Mouse (Mus musculus) cerebellum, adult 2 months (tissue): ENCODE data around the gene Zfyve9. TPM values are rescaled to one million over a fixed set of nuclear protein-coding genes. Genes with fewer than 3 reads are reported as not detected.

Source experiments
- DNase-seq, 2 experiments: peaks; one replicate each; pipeline ENCODE4 v3.0.0; 2021
- H3K27ac ChIP-seq: fragments of 200-500 bp; 2 replicates; pipeline ENCODE4 v1.5.1; 2012; ENCODE audit warnings: low read length, control low read depth, inconsistent platforms; ENCODE audit not compliant: insufficient read depth
- H3K27me3 ChIP-seq: fragments of 200-500 bp; 2 replicates; pipeline ENCODE4 v1.6.1; 2012; ENCODE audit warnings: inconsistent platforms, mild to moderate bottlenecking, low read length, moderate library complexity; ENCODE audit not compliant: control insufficient read depth, insufficient read depth
- H3K4me1 ChIP-seq: fragments of 200-500 bp; 2 replicates; pipeline ENCODE4 v1.6.1; 2011; ENCODE audit warnings: low read length; ENCODE audit not compliant: control insufficient read depth, insufficient read depth
- H3K4me3 ChIP-seq: fragments of 200-500 bp; replicated peaks from 2 replicates; pipeline ENCODE3; 2011; ENCODE audit warnings: mild to moderate bottlenecking, low read depth, low read length, control low read depth; ENCODE audit not compliant: insufficient read depth
- CTCF ChIP-seq: fragments of 200-500 bp; IDR thresholded peaks from 2 replicates; pipeline ENCODE4 v1.5.1; 2011; ENCODE audit warnings: low read depth, mild to moderate bottlenecking, control low read depth, low read length, moderate library complexity, borderline replicate concordance; ENCODE audit not compliant: insufficient read depth
- POLR2A ChIP-seq: fragments of 200-500 bp; IDR thresholded peaks from 2 replicates; pipeline ENCODE4 v1.6.1; 2011; ENCODE audit warnings: low read length, control low read depth, borderline replicate concordance; ENCODE audit not compliant: insufficient read depth
- WGBS: fragments of 180-500 bp; shearing (Covaris S2); methylation state at CpG from one replicate; pipeline ENCODE4 v1.1.7; 2018; 5-methylcytosine and 5-hydroxymethylcytosine counted together
- polyA plus RNA-seq: library from polyadenylated mRNA; depleted of rRNA; stranded (reverse); fragments of >200 nt; gene quantifications from 2 replicates; pipeline ENCODE4 v1.2.3, GENCODE M21; 2012

Gene Zfyve9
- polyA plus RNA-seq, 1 experiment = 41.2 TPM

DNA sequence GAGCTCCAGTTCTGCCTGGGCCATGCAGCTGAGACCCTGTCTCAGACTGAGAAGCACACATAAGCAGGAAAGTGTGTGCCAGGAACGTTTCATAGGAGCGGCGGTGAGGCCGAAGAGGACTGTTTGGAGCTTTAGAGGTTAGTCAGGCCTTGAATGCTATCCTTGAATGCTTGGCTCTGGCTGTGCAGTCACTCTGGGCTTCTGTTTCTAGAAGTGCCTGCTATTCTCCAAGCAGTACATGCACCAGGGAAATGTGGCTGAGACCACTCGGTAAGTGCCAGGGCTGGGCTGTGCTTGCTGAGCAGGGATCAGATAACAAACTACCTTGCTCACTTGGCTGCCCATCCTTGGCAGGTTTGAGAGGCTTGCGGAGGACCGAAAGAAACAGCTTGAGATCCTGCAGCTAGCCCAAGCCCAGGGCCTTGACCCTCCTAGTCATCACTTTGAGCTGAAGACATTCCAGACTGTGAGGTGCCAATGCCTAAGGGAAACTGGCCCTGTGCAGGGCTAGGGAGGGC, 151.2 kb downstream of the Zfyve9 start:
- no peak for TF ChIP-seq CTCF
- no peak for TF ChIP-seq POLR2A
- H3K4me1 ChIP-seq = no peaks in the 10 kb centered on the region; the same call in 1 of the 2 replicates
- H3K27ac ChIP-seq = no peak overlapping the region
- 70% methylated on average over 7 of the region's 7 CpGs for WGBS
- no peaks in the 10 kb centered on the region for H3K27me3 ChIP-seq
- DNase-seq = no peak
- no peak overlapping the region for H3K4me3 ChIP-seq

DNA sequence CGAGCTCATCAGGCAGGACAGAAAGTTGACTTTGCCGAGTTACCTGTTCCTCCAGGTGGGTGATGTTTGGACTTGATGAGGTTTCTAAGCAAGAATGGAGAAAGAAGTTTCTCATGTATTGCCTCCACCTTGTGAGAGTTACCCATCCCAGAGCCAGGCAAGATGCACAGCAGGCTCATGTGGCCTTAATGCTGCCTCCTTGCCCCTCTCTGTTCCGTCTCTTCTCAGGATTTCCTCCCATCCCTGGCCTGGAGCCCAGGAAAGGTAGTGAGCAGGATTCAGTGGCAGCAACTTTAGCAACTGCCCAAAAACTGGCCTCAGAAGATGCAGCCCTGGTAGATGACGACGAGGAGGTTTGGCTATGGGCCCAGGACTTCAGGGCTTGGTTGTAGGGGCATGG, 153.5 kb downstream of the Zfyve9 start:
- Histone ChIP-seq H3K4me1 (no peaks in the 10 kb centered on the region; the same call in 1 of the 2 replicates), H3K27ac (no peak overlapping the region), H3K4me3 (no peak overlapping the region), H3K27me3 (no peaks in the 10 kb centered on the region)
- WGBS = 56% methylated on average over 5 of the region's 5 CpGs
- DNase-seq = no peak
- TF ChIP-seq POLR2A = no peak
- no peak for TF ChIP-seq CTCF

DNA sequence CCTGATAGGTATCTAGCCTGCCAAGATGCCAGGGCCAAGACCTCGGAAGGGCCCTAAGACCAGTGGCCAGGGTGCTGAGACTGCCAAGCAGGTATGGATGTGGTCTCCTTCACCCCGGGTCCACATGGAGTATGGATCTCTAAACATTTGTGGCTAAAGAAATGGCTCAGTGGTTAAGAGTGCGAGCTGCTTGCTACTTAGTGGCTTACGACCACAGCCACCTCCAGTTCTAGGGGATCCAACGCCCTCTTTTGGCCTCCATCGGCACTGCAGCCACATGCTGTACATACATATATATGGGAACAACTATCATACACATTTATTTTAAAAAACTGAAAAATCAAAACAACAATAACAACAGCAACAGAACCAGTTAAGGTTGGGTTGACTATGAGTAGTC, 159.1 kb downstream of the Zfyve9 start:
- Histone ChIP-seq H3K27ac (no peak overlapping the region), H3K27me3 (no peaks in the 10 kb centered on the region), H3K4me1 (peaks cover 9% of the 10 kb centered on the region), H3K4me3 (no peak overlapping the region)
- DNase-seq = peak in 1 of 2 experiments; percentile 33
- TF ChIP-seq CTCF = no peak; the same call in 1 of the 2 replicates
- TF ChIP-seq POLR2A = no peak
- WGBS = 97% methylated on average over 6 of the region's 6 CpGs

DNA sequence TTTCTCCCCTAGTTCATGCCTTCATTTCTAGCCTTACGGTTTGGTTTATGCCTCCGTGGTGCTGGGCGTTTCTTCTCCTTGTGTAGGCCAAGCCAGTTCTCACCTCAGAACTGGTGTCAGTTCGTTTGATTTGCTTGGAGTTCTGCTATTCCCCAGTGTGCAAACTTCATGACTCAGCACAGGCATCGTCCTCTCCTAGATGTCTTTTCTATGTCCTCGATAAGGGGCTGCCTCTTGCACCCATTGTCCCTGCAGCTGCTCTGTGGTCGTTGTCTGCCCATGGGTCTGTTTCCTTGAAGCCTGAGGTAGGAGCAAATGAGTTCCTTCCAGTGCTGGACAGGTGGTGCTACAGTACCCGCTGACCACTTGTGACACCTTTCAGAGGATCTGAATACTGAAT, 160.1 kb downstream of the Zfyve9 start:
- peak overlapping the region; percentile 95 for H3K4me3 ChIP-seq
- 4% methylated on average over 8 of the region's 8 CpGs for WGBS
- H3K27ac ChIP-seq = peak overlapping the region; percentile 77
- TF ChIP-seq POLR2A = no peak
- TF ChIP-seq CTCF = no peak
- peaks cover 9% of the 10 kb centered on the region for H3K4me1 ChIP-seq
- peak; percentile 30 to 39 for DNase-seq
- H3K27me3 ChIP-seq = no peaks in the 10 kb centered on the region

DNA sequence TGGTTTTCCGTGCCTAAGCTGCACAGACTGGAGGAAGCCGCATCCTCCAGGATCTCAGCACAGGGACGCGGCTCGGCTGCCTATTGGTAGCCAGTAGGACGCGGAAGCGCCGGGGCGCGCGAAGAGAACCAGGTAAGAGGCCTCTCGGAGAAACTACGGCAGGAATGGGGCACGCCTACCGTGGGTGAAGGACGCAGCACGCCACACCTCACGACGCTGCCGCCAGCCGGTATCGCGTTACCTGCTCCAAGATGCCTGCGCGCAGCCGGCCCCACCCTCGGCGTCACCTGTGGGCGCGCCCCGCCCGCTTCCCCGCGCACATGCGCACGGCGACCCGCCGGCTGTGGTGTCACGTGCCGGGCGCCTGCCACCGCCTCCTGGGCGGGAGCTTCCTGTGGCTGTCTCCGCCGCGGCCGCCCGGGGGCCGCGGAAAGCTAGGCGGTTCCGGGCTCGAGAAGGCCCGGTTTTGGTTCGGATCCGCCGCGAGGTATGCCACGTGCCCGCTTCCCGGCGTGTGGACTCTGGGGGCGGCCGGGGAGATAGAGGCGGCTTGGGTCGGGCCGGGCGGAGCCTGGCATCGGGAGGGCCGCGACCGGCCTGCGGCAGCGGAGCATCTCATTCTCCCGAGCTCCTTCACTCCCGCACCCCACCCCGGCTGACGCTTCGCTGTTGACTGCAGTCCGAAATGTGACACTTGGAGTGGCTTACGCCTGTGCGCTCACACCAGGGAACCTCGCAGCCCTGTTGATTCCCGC, 160.8 kb downstream of the Zfyve9 start, which contains the start of gene Cc2d1b:
Gene Cc2d1b, plus strand, starts transcription at position 354 of the 755 bp plus-strand sequence.
- H3K4me1 ChIP-seq = peaks cover 9% of the 10 kb centered on the region; the same call in 1 of the 2 replicates
- H3K27me3 ChIP-seq = no peaks in the 10 kb centered on the region
- DNase-seq = peak; percentile 94 to 96
- TF ChIP-seq POLR2A (peak; percentile 90), CTCF (no peak)
- peak within 1 kb of the TSS; percentile 77 for H3K27ac ChIP-seq
- under 1% methylated on average over 86 of the region's 86 CpGs for WGBS
- peak within 1 kb of the TSS; percentile 95 for H3K4me3 ChIP-seq

DNA sequence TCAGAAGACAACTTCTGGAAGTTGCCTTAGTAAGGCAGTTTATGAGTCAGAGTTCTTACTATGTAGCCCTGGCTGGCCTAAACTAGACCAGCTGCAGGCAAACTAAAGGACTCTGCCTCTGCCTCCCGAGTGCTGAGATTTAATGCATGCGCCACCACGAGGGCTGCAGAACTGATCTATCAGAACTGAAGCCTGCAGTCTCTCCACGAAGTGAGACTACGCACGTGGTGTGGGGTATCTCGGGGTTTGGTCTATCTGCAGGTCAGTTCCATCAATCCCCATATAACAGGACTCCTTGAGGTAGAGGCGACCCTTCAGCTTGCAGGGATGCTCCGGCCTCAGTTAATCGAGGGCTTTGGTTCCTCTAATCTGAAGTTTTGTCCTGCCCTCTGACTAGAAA, 161.4 kb downstream of the Zfyve9 start:
- Histone ChIP-seq H3K27me3 (no peaks in the 10 kb centered on the region), H3K4me3 (peak overlapping the region; percentile 95), H3K27ac (peak overlapping the region; percentile 39), H3K4me1 (peaks cover 9% of the 10 kb centered on the region; the same call in 1 of the 2 replicates)
- WGBS = 1% methylated on average over 10 of the region's 10 CpGs
- TF ChIP-seq CTCF (no peak), POLR2A (no peak)
- DNase-seq = no peak

DNA sequence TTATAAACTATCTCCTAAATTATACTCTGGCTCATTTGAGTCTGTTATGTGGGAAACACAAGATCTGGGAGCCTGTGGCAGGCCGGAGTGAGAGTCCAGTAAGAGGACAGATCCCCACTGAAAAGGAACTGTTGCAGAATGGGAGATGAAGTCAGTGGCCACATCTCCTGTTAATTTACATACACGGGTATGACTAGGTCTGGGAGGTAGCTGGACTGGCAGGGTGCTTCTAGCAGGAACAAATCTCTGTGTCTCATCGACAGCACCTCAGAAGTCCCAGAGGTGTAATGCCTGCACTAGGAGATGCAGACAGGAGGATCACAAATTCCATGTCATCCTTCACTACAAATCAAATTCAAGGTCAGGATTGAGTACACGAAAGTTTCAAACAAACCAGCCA, 162.0 kb downstream of the Zfyve9 start:
- no peak for DNase-seq
- H3K27me3 ChIP-seq = no peaks in the 10 kb centered on the region
- H3K4me1 ChIP-seq = peaks cover 9% of the 10 kb centered on the region; the same call in 1 of the 2 replicates
- TF ChIP-seq POLR2A (no peak), CTCF (no peak)
- H3K4me3 ChIP-seq = peak overlapping the region; percentile 95
- 72% methylated on average over 4 of the region's 4 CpGs for WGBS
- H3K27ac ChIP-seq = no peak overlapping the region

DNA sequence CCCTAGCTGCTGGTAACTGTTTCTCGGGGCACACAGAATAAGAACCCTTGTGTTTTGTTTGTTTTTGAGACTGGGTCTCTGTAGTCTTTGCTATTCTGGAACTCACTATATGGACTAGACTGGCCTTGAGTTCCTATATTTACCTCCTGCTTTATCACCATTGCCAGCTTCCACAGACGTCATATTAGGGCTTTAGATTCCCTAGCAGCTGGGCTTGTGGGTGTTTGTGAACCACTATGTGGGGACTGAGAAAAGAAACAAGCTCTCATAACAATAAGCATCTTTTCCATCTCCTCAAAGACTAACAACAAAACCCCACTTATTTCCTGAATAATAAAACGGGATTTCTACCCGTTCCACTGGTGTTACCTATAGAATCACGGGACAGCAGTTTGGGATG, 169.7 kb downstream of the Zfyve9 start:
- Histone ChIP-seq H3K27me3 (no peaks in the 10 kb centered on the region), H3K4me3 (no peak overlapping the region), H3K27ac (no peak overlapping the region), H3K4me1 (no peaks in the 10 kb centered on the region)
- DNase-seq = no peak
- 89% methylated on average over 5 of the region's 5 CpGs for WGBS
- TF ChIP-seq CTCF (no peak), POLR2A (no peak)
